Mouse (Mus musculus): ENCODE results near the gene Gramd1b. TPM values are rescaled to one million over a fixed set of nuclear protein-coding genes. Genes with fewer than 3 reads are reported as not detected.

Gene Gramd1b
- polyA plus RNA-seq, 1 experiment = not detected

GRCm38 (mm10) chr9:40405263-40405662 lies 125.9 kb downstream of the Gramd1b start:
- TF ChIP-seq GATA1 (IDR thresholded peaks at IDR 0.05; ENCODE audit: low read length) = no peak

- TF ChIP-seq GATA1 (IDR thresholded peaks at IDR 0.05; ENCODE audit: low read length) = no peak
These were observed 126.5 kb downstream of the Gramd1b start for GRCm38 (mm10) chr9:40404637-40405036.

GRCm38 (mm10) chr9:40403750-40404149 lies 127.4 kb downstream of the Gramd1b start:
- no peak for TF ChIP-seq GATA1 (IDR thresholded peaks at IDR 0.05; ENCODE audit: low read length)

- no peak for TF ChIP-seq GATA1 (IDR thresholded peaks at IDR 0.05; ENCODE audit: low read length)
These were observed 129.4 kb downstream of the Gramd1b start for GRCm38 (mm10) chr9:40401818-40402217.

GRCm38 (mm10) chr9:40400854-40401253 lies 130.3 kb downstream of the Gramd1b start:
- no peak for TF ChIP-seq GATA1 (IDR thresholded peaks at IDR 0.05; ENCODE audit: low read length)

GRCm38 (mm10) chr9:40400171-40400570 lies 131.0 kb downstream of the Gramd1b start:
- no peak for TF ChIP-seq GATA1 (IDR thresholded peaks at IDR 0.05; ENCODE audit: low read length)

GRCm38 (mm10) chr9:40399359-40399932 lies 131.7 kb downstream of the Gramd1b start:
- TF ChIP-seq GATA1 (IDR thresholded peaks at IDR 0.05; ENCODE audit: low read length) = no peak

GRCm38 (mm10) chr9:40397471-40398245 lies 133.5 kb downstream of the Gramd1b start:
- TF ChIP-seq GATA1 (IDR thresholded peaks at IDR 0.05; ENCODE audit: low read length) = no peak

GRCm38 (mm10) chr9:40397036-40397435 lies 134.1 kb downstream of the Gramd1b start:
- no peak for TF ChIP-seq GATA1 (IDR thresholded peaks at IDR 0.05; ENCODE audit: low read length)

- TF ChIP-seq GATA1 (IDR thresholded peaks at IDR 0.05; ENCODE audit: low read length) = no peak
These were observed 135.0 kb downstream of the Gramd1b start for GRCm38 (mm10) chr9:40396171-40396570.

- TF ChIP-seq GATA1 (IDR thresholded peaks at IDR 0.05; ENCODE audit: low read length) = no peak
These were observed 139.1 kb downstream of the Gramd1b start for GRCm38 (mm10) chr9:40391852-40392695.

- no peak for TF ChIP-seq GATA1 (IDR thresholded peaks at IDR 0.05; ENCODE audit: low read length)
These were observed 139.8 kb downstream of the Gramd1b start for GRCm38 (mm10) chr9:40391359-40391758.

GRCm38 (mm10) chr9:40390904-40391303 lies 140.3 kb downstream of the Gramd1b start:
- TF ChIP-seq GATA1 (IDR thresholded peaks at IDR 0.05; ENCODE audit: low read length) = no peak

GRCm38 (mm10) chr9:40390396-40390760 lies 140.8 kb downstream of the Gramd1b start:
- TF ChIP-seq GATA1 (IDR thresholded peaks at IDR 0.05; ENCODE audit: low read length) = no peak

GRCm38 (mm10) chr9:40389669-40390395 lies 141.4 kb downstream of the Gramd1b start:
- no peak for TF ChIP-seq GATA1 (IDR thresholded peaks at IDR 0.05; ENCODE audit: low read length)

Data from G1E-ER4 (cell line).